Comparison of ENCODE assay signal across 26 mouse cellular contexts in the genomic region with DNA sequence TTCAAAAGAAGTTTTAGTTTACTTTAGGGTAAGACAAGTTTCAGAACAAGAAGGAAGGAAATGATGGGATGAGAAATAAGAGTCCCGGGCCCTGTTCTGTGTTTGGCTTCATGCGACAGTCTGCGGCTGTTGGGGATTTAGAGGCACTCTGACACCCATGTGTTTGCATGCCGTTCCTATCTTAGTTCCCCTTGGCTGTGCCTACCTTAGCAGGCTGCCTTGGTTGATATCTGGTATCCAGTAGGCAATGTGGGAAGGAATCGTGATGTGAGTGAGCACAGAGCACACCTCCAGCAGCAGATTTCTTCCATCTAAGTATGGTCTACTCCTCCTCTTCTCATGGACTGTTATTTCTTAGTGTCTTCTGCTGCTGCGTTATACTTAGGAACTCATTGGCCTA.
"Had no signal": no experiment of that assay in that cellular context is flagged by ENCODE, and none has a peak within 500 bp of the region (broad histone marks: within the 10 kb centered on the region; RNA-seq: fewer than 3 reads in every experiment).

No protein-coding gene starts in this region.

- H3K4me1 ChIP-seq: hindbrain, embryonic 13.5 days; hindbrain, embryonic 15.5 days; kidney, embryonic 15.5 days; limb, embryonic 10.5 days; limb, embryonic 12.5 days; liver, embryonic 13.5 days had no signal

- H3K27ac ChIP-seq: gastrocnemius, adult 2 months; heart, embryonic 13.5 days; heart, embryonic 15.5 days; hindbrain, embryonic 13.5 days; hindbrain, embryonic 15.5 days; hindbrain, postnatal 0 days; kidney, embryonic 15.5 days; kidney, postnatal 0 days; left cerebral cortex, adult 2 months; limb, embryonic 10.5 days; limb, embryonic 12.5 days; liver, embryonic 13.5 days had no signal

- DNase-seq: gastrocnemius, adult 2 months; gastrocnemius, postnatal 10 days; gastrocnemius, postnatal 25 days; heart, adult 18-20 months; heart, postnatal 14 days; heart, postnatal 36 days; kidney, adult 11 months; kidney, adult 2 months; kidney, adult 9 months; kidney, postnatal 14 days; kidney, postnatal 36 days; layer of hippocampus, adult 9-11 months; layer of hippocampus, postnatal 36 days; liver; liver, embryonic 13.5 days had no signal

- H3K4me3 ChIP-seq: gastrocnemius, adult 2 months; heart, embryonic 13.5 days; heart, embryonic 15.5 days; hindbrain, embryonic 13.5 days; hindbrain, embryonic 15.5 days; kidney, embryonic 15.5 days; left cerebral cortex, adult 2 months; limb, embryonic 10.5 days; limb, embryonic 12.5 days; liver, embryonic 13.5 days had no signal

- ATAC-seq: hindbrain, postnatal 0 days; intestine, embryonic 16.5 days had no signal
